Mouse (Mus musculus) heart, postnatal 0 days (tissue): ENCODE results near the gene Gm17571.

ENCODE experiments used
- CTCF ChIP-seq: IDR thresholded peaks from 2 replicates; pipeline ENCODE4 v1.5.1; 2016; ENCODE audit warnings: antibody characterized with exemption, control low read depth, low read depth
- EP300 ChIP-seq: IDR thresholded peaks from 2 replicates; pipeline ENCODE4 v1.6.1; 2016; ENCODE audit warnings: antibody characterized with exemption, low read depth

DNA sequence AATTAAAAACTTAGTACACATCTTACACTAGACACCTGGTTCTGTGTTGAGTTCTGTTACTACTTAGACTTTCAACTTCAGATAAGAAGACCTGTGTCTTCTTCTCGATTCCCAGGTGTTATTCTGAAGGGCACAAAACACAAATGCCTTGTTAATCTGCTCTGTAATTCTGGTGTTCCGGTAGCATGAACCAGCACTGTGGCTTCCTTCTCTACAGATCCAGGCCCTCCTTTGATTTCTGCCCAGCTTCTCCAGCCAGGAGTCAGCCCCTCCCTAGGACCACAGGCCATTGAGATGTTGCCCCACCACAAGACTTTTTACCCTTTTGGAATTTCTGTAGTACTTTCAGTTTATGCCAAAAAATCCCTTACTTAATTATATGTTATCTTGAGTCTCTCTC, 47.2 kb upstream of the Gm17571 start:
- no peak for TF ChIP-seq CTCF
- TF ChIP-seq EP300 = no peak
